Mouse (Mus musculus): ENCODE data around the gene Rab40c. TPM values are rescaled to one million over a fixed set of nuclear protein-coding genes. Genes with fewer than 3 reads are reported as not detected.

Gene Rab40c
- polyA plus RNA-seq, 1 experiment from 2014 or later, result 23.4 TPM

DNA sequence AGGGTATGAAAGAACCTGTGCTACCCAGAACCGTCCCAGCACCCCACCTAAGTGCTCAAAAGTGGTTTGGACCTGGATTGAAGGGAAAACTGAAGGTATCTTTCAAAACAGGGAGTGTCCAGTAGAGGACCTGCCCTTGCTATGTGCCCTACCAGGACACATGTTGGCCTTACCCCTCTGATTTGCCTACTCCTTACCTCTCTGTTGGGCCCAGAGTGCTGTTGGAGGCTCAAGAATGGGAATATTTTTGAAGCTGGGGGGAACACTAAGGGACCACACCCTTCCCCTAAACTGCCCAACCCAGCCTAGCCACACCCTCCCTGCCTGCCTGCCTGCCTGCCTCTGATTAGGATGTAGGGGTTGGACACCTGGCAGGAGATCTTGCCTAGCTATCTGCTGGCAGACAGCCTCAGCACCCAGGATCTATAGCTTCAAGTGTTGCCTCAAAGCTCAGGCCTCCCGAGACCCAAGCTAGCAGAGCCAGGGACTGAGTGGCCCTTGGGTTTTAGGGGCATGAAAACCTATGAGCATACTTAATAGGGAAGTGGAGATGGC, 23.1 kb upstream of the Rab40c start:
- peaks cover 8% of the 10 kb centered on the region for H3K4me1 ChIP-seq (replicated peaks; ENCODE audit: control insufficient read depth, insufficient read depth, low read length)
- WGBS, result 62% methylated on average over 2 of the region's 2 CpGs
- no peaks in the 10 kb centered on the region for H3K27me3 ChIP-seq (ENCODE audit: control insufficient read depth, insufficient read depth, low read depth, low read length)
- peaks cover 3% of the 10 kb centered on the region; the same call in 1 of the 2 replicates for H3K36me3 ChIP-seq (ENCODE audit: control insufficient read depth, insufficient read depth, low read length)
- no peak overlapping the region for H3K4me3 ChIP-seq (ENCODE audit: low read length)
- no peak for ATAC-seq (ENCODE audit: low read depth)
- H3K27ac ChIP-seq (ENCODE audit: low read length), result no peak overlapping the region
- no peaks in the 10 kb centered on the region for H3K9me3 ChIP-seq (ENCODE audit: control insufficient read depth, low read length)
- H3K9ac ChIP-seq (ENCODE audit: low read length), result peak overlapping the region; percentile 98; the same call in 1 of the 2 replicates
- H3K4me2 ChIP-seq (ENCODE audit: low read depth, low read length), result no peak overlapping the region

DNA sequence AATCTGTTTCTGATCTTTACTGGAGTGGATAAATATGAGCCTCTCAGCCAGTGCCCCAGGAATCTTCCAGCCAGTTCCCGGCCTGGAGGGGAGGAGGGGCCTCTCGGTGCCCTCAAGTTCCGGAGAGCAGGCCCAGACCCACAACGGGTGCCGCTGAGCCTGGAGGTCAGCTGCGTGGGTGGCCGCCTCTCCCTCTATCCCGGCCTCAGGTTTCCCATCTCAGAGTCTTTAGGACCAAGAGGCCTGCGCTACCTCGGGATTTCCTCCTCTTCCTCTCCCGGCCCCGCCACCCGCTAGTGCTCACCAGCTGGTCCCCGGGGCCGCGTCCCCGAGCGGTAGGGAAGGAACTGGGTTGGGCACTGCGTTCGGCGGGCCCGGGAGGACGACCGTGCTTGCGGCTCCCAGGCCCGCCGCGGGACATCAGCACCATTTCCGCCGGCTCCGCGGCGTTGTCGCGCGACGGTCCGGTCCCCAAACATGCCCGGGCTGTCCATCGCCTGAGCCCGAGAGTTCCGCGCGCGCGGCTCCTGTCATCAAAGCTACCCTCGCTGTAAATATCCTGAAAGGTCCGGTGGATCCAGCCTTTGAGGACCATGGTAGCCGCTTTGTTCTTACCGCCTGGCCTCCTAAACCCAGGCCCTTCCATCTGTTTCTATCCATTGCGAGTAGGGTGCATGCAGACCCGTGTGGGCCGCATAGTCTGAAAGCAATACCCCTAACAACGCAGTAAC, 22.1 kb upstream of the Rab40c start:
- peak; percentile 87 for ATAC-seq (ENCODE audit: low read depth)
- Histone ChIP-seq H3K27me3 (ENCODE audit: control insufficient read depth, insufficient read depth, low read depth, low read length) (no peaks in the 10 kb centered on the region), H3K4me1 (replicated peaks; ENCODE audit: control insufficient read depth, insufficient read depth, low read length) (peaks cover 8% of the 10 kb centered on the region), H3K4me3 (ENCODE audit: low read length) (peak overlapping the region; percentile 94), H3K4me2 (ENCODE audit: low read depth, low read length) (peak overlapping the region; percentile 59), H3K9me3 (ENCODE audit: control insufficient read depth, low read length) (no peaks in the 10 kb centered on the region), H3K36me3 (ENCODE audit: control insufficient read depth, insufficient read depth, low read length) (peaks cover 6% of the 10 kb centered on the region), H3K9ac (ENCODE audit: low read length) (peak overlapping the region; percentile 98), H3K27ac (ENCODE audit: low read length) (peak overlapping the region; percentile 89)
- WGBS, result 3% methylated on average over 48 of the region's 54 CpGs

DNA sequence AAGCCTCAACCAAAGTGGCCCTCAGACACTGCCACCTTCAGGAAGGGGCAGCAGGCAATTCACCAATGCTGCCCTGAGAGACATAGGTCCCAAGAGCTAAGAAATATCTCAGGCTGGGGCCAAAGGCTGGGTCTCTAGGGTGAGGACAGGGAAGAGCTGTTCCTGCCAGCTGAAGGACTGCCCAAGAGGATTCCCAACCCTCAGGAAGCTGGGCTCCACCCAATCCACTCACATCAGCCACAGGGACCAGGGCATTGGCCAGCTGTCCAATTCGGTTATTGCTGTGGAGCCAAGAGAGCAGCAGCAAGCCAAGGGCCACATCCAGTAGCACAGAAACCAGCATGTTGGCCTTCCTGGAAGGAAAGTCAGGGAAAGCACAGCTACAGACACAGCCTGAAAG, 15.0 kb upstream of the Rab40c start:
- no peaks in the 10 kb centered on the region for H3K27me3 ChIP-seq (ENCODE audit: control insufficient read depth, insufficient read depth, low read depth, low read length)
- no peak overlapping the region for H3K4me3 ChIP-seq (ENCODE audit: low read length)
- 90% methylated on average over 1 of the region's 1 CpGs for WGBS
- H3K9ac ChIP-seq (ENCODE audit: low read length), result no peak overlapping the region
- no peaks in the 10 kb centered on the region for H3K4me1 ChIP-seq (replicated peaks; ENCODE audit: control insufficient read depth, insufficient read depth, low read length)
- peaks cover 32% of the 10 kb centered on the region for H3K36me3 ChIP-seq (ENCODE audit: control insufficient read depth, insufficient read depth, low read length)
- no peak overlapping the region for H3K27ac ChIP-seq (ENCODE audit: low read length)
- H3K9me3 ChIP-seq (ENCODE audit: control insufficient read depth, low read length), result no peaks in the 10 kb centered on the region
- ATAC-seq (ENCODE audit: low read depth), result no peak
- H3K4me2 ChIP-seq (ENCODE audit: low read depth, low read length), result no peak overlapping the region

DNA sequence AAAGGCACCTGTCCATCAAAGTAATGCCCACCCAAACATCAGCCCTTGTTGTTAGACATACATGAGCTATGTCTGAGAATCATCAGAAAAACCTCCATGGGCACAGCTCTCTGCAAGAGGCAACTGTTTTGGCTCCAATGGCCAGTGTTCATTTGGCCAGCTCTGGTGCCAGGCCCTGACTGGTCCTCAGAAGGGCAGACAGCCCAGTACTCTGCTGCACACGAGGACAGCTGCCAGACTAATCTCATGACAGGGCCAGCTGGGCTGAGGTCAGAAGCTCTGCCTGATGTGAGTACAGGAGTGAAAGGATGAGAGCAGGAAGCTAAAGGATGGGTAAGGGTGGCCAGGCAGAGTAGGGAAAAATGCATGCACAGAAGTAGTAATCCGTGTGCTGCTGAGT, 5.8 kb upstream of the Rab40c start:
- Histone ChIP-seq H3K9ac (ENCODE audit: low read length) (no peak overlapping the region), H3K9me3 (ENCODE audit: control insufficient read depth, low read length) (no peaks in the 10 kb centered on the region), H3K4me2 (ENCODE audit: low read depth, low read length) (no peak overlapping the region), H3K4me1 (replicated peaks; ENCODE audit: control insufficient read depth, insufficient read depth, low read length) (peaks cover 4% of the 10 kb centered on the region; the same call in 1 of the 2 replicates), H3K27me3 (ENCODE audit: control insufficient read depth, insufficient read depth, low read depth, low read length) (no peaks in the 10 kb centered on the region), H3K36me3 (ENCODE audit: control insufficient read depth, insufficient read depth, low read length) (peaks cover 22% of the 10 kb centered on the region), H3K27ac (ENCODE audit: low read length) (no peak overlapping the region), H3K4me3 (ENCODE audit: low read length) (no peak overlapping the region)
- no peak for ATAC-seq (ENCODE audit: low read depth)
- WGBS, result 72% methylated on average over 2 of the region's 2 CpGs

DNA sequence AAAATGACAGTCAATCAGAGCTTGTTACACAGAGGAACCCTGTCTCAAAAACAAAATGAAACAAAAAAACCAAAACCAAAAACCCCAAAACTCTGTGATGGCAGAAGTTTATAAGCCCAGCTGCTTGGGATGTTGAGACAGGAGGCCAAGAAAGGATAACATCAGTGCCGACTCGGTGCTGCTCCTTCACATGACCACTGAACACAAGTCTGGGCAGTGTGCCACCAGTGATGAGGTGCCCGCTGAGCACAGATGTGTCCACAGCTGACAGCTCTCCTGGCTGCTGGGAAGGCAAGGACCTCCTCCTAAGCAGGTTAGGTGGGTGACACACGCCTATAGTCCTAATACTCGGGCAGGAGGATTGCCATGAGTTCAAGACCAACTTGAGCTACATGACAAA, 2.6 kb upstream of the Rab40c start:
- H3K4me1 ChIP-seq (replicated peaks; ENCODE audit: control insufficient read depth, insufficient read depth, low read length), result peaks cover 16% of the 10 kb centered on the region
- H3K9me3 ChIP-seq (ENCODE audit: control insufficient read depth, low read length), result no peaks in the 10 kb centered on the region
- no peaks in the 10 kb centered on the region for H3K27me3 ChIP-seq (ENCODE audit: control insufficient read depth, insufficient read depth, low read depth, low read length)
- no peak overlapping the region for H3K4me2 ChIP-seq (ENCODE audit: low read depth, low read length)
- ATAC-seq (ENCODE audit: low read depth), result no peak
- WGBS, result 52% methylated on average over 5 of the region's 5 CpGs
- H3K4me3 ChIP-seq (ENCODE audit: low read length), result no peak overlapping the region
- H3K27ac ChIP-seq (ENCODE audit: low read length), result no peak overlapping the region
- peaks cover 10% of the 10 kb centered on the region for H3K36me3 ChIP-seq (ENCODE audit: control insufficient read depth, insufficient read depth, low read length)
- H3K9ac ChIP-seq (ENCODE audit: low read length), result no peak overlapping the region

DNA sequence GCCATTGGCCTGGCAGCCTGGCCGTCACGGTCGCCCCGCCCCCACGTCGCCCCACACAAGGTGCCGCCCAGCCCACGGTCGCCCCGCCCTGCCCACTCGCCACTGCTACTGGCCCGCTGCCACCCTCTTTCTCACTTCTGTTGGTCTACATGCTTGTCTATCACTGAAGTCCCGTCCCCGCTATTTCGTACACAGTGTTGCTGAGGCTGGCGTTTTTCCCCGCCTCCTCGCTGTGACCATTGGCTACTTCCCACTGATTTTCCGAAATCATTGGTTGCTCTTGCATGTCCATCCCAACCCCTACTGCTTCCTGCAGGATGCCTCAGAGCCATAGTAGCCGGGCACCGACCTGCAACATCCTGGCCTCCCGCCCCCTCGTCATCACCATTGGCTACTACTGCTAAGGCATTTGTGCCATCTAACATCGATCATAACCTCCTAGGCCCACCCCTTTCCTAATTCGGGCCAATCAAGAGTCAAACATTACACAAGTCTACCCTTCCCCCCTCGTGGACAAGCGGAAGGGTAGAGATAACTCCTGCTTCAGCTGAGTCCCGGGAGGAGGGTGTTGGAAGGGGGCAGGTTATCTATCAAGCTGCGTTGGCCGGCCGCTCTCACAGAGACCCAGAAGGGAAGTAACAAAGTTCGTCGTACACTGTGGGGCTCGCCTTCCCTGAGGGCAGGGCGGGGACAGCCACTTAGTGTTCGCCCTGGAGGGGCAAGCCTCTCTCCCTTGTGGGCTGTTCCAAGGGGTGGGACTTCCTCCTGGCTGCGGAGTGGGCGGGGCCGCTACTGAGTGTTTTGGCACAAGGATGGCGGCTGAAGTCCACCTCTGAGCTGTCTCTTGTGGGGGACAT, 487 bp upstream of the Rab40c start:
- Histone ChIP-seq H3K4me2 (ENCODE audit: low read depth, low read length) (peak overlapping the region; percentile 82), H3K4me1 (replicated peaks; ENCODE audit: control insufficient read depth, insufficient read depth, low read length) (peaks cover 16% of the 10 kb centered on the region), H3K27me3 (ENCODE audit: control insufficient read depth, insufficient read depth, low read depth, low read length) (no peaks in the 10 kb centered on the region), H3K27ac (ENCODE audit: low read length) (peak overlapping the region; percentile 95), H3K4me3 (ENCODE audit: low read length) (peak overlapping the region; percentile 98), H3K9me3 (ENCODE audit: control insufficient read depth, low read length) (no peaks in the 10 kb centered on the region), H3K9ac (ENCODE audit: low read length) (peak overlapping the region; percentile 85), H3K36me3 (ENCODE audit: control insufficient read depth, insufficient read depth, low read length) (peaks cover 6% of the 10 kb centered on the region; the same call in 1 of the 2 replicates)
- WGBS, result under 1% methylated on average over 38 of the region's 40 CpGs
- peak; percentile 97 for ATAC-seq (ENCODE audit: low read depth)

DNA sequence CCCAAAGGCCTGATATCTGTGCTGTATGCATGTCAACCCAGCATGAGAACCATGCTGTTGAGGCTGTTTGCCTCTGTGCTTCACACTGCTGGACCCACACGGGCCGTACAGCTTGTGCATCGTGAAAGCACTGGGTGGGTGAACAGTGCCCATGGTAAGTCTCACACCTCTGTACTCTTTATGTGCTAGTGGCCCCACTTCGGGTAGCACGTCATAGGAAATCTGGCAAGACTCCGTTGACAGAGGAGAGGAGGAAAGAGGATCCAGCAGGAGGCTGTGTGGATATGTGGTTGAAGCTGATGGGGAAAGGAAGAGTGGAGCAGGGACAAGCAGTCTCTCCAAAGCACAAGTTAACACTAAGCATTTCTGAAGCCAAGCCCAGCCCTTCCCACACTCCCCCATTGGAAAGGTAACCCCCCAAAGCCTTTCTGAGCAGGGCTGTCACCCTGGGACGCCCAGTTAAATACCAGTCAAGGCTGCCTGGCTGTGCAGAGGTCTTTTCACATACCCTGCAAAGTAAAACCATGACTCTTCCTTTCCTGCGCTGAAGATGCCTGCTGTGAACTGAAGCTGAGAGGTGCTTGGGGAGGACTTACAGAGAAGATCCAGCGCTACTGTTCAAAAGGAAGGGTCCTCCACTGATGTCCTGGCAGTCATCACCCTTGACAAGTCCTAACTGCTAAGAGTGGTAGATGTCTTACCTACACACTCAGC, 1.3 kb downstream of the Rab40c start:
- no peaks in the 10 kb centered on the region for H3K9me3 ChIP-seq (ENCODE audit: control insufficient read depth, low read length)
- ATAC-seq (ENCODE audit: low read depth), result no peak
- peaks cover 6% of the 10 kb centered on the region; the same call in 1 of the 2 replicates for H3K36me3 ChIP-seq (ENCODE audit: control insufficient read depth, insufficient read depth, low read length)
- H3K4me1 ChIP-seq (replicated peaks; ENCODE audit: control insufficient read depth, insufficient read depth, low read length), result peaks cover 27% of the 10 kb centered on the region
- no peak overlapping the region for H3K27ac ChIP-seq (ENCODE audit: low read length)
- peak overlapping the region; percentile 98 for H3K4me3 ChIP-seq (ENCODE audit: low read length)
- H3K4me2 ChIP-seq (ENCODE audit: low read depth, low read length), result peak overlapping the region; percentile 94
- peak overlapping the region; percentile 95 for H3K9ac ChIP-seq (ENCODE audit: low read length)
- no peaks in the 10 kb centered on the region for H3K27me3 ChIP-seq (ENCODE audit: control insufficient read depth, insufficient read depth, low read depth, low read length)
- WGBS, result 82% methylated on average over 9 of the region's 9 CpGs

DNA sequence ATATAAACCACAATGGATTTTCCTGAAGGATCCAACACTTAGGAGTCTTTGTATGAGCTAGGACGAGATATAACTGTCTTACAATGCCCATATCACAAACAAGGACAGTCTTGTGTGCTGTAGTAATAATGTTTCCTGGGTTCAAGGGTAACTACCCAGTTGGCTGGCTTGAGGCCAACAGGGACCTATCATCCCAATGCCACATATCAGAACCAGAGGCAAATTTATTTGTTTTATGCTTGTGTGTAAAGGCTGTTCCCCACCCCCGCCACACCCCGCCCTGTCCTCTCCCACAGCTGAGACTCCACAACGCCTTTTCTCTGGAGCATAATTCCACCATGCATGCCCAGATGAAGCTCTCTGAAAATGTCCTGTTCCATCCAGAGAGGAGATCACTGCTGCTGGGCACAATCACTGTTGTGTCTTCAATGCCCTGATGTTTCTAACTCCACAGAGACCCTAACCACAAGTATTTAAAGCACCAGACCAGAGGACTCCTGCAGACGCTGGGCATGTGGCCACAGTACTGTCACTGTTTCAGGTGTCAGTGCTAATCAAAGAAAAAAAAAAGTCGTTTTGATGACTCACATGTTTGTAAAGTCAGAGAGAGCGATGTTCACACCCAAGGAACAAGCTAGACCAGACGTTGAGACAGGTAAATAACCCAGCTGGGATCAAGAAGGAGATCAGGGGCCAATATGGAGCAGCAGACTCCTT, 2.4 kb downstream of the Rab40c start:
- peaks cover 6% of the 10 kb centered on the region; the same call in 1 of the 2 replicates for H3K36me3 ChIP-seq (ENCODE audit: control insufficient read depth, insufficient read depth, low read length)
- no peak overlapping the region for H3K4me3 ChIP-seq (ENCODE audit: low read length)
- H3K9me3 ChIP-seq (ENCODE audit: control insufficient read depth, low read length), result no peaks in the 10 kb centered on the region
- H3K9ac ChIP-seq (ENCODE audit: low read length), result no peak overlapping the region
- H3K27ac ChIP-seq (ENCODE audit: low read length), result no peak overlapping the region
- WGBS, result 72% methylated on average over 8 of the region's 8 CpGs
- H3K4me1 ChIP-seq (replicated peaks; ENCODE audit: control insufficient read depth, insufficient read depth, low read length), result peaks cover 27% of the 10 kb centered on the region
- no peaks in the 10 kb centered on the region for H3K27me3 ChIP-seq (ENCODE audit: control insufficient read depth, insufficient read depth, low read depth, low read length)
- no peak overlapping the region for H3K4me2 ChIP-seq (ENCODE audit: low read depth, low read length)
- ATAC-seq (ENCODE audit: low read depth), result no peak

All from lung, embryonic 16.5 days (tissue).